Mouse (Mus musculus): ENCODE results near the gene Gprc5c.

Gprc5c gene

GRCm38 (mm10) chr11:114914978-114915377 is 64.0 kb downstream of the Gprc5c start:
- no peak for DNase-seq (ENCODE audit: low spot score)

DNA sequence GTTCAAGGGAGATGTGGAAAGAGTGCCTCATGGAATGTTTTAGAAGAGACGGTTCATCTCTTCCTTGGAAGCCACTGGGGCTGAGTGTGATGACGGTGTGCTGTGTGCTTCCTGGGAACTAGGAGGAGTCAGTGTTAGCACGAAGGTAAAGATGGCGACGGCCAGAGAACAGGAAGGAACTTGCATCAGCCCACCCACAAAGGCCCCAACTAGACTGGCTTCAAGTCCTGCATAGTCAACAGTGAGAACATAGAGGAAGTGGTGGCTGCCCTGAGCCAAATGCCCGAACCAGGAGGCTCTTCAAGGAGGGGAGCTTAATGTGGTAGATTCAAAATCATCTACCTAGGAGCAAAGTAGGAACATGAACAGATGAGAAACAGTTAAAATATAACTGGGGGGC is 66.2 kb downstream of the Gprc5c start:
- no peak for DNase-seq (ENCODE audit: low spot score)

All from ovary, postnatal 14 days (tissue).